14 mouse cellular contexts compared by ENCODE assay signal in genomic region chr10:88802236-88802635, GRCm38 (mm10).
"Had no signal": no experiment of that assay in that cellular context is flagged by ENCODE, and none has a peak within 500 bp of the region (broad histone marks: within the 10 kb centered on the region; RNA-seq: fewer than 3 reads in every experiment).

No protein-coding gene starts in this region.

- ATAC-seq: midbrain, embryonic 13.5 days had no signal

- H3K27me3 ChIP-seq: limb, embryonic 13.5 days; midbrain, embryonic 13.5 days; neural tube, embryonic 12.5 days; stomach, embryonic 15.5 days had no signal

- H3K4me3 ChIP-seq: limb, embryonic 13.5 days; midbrain, embryonic 13.5 days; neural tube, embryonic 12.5 days; stomach, embryonic 15.5 days had no signal

- H3K27ac ChIP-seq: limb, embryonic 13.5 days; liver, embryonic 14.5 days; midbrain, embryonic 13.5 days; neural tube, embryonic 12.5 days; stomach, embryonic 15.5 days had no signal

- H3K4me1 ChIP-seq: limb, embryonic 13.5 days; midbrain, embryonic 13.5 days; neural tube, embryonic 12.5 days; stomach, embryonic 15.5 days had no signal

- H3K9ac ChIP-seq: limb, embryonic 13.5 days; liver, embryonic 14.5 days; midbrain, embryonic 13.5 days; neural tube, embryonic 12.5 days; stomach, embryonic 15.5 days had no signal

- H3K9me3 ChIP-seq: limb, embryonic 13.5 days; midbrain, embryonic 13.5 days; neural tube, embryonic 12.5 days; stomach, embryonic 15.5 days had no signal

- DNase-seq: kidney, adult 11 months; kidney, postnatal 10 days; kidney, postnatal 4 days; left cerebral cortex, postnatal 4 days; lung, postnatal 4 days; retina, postnatal 1 day; right cerebral cortex, postnatal 4 days; thymus, adult 2 months; thymus, postnatal 25 days had no signal

- H3K4me2 ChIP-seq: limb, embryonic 13.5 days; midbrain, embryonic 13.5 days; neural tube, embryonic 12.5 days; stomach, embryonic 15.5 days had no signal
